Mouse (Mus musculus): ENCODE data around the gene Sox15.

Gene Sox15

DNA sequence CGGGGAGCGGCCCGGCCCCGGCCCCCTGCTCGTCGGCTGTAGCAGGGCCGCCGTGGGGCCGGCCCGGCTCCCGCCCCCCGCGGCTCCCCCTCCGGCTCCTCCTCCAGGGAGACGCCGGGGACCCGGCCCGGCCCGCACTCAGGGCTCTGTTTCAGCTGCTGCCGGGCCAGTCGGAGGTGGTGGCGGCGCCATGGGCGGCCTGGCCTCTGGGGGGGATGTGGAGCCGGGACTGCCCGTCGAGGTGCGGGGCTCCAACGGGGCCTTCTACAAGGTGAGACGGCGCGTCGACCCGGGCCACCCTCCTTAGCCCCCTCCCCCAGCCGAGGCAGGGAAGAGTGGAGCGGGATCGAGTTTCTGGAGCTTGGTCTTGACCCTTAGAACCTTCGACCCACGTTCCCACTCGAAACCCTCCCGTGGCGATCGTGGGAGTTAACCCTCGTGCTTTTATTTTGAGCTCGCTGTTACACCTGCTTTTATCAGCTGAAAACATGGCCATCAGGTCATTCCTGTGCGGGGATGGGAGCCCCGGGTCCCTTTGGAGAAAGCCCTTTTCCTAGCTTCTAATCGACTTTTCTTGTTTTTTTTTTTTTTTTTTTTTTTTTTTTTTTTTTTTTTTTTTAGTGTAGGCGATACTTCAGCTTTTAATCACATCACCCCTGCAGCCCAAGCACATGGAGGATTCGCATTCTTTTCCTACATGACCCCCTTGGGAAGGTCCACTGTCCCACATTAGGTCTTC is 21.8 kb upstream of the Sox15 start:
- in situ Hi-C loops (cut with MseI, MboI), result no loop called here

DNA sequence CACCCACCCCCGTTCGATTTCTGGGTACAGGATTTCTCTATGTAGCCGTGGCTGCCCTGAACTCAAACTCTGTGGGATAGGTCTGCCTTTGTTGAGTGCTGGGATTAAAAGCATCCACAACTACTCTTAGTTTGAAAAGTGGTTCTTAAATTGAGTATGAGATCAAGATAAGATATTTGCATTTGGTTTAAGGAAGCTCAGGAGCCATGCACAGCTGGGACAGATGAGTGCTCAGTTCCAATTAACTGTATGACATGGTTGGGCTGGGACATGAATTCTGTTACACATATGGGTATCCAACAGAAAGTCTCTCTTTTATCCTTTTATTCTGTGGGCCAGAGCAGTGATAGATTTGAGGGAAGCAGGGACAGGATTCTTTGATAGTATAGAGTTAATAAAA is 19.6 kb upstream of the Sox15 start:
- in situ Hi-C loops (cut with MseI, MboI), result no loop called here

- in situ Hi-C loops (cut with MseI, MboI), result no loop called here
Measured at GRCm38 (mm10) chr11:69645860-69646259, 9.3 kb upstream of the Sox15 start.

- in situ Hi-C loops (cut with MseI, MboI), result no loop called here
Measured at GRCm38 (mm10) chr11:69653399-69653798, 1.7 kb upstream of the Sox15 start.

DNA sequence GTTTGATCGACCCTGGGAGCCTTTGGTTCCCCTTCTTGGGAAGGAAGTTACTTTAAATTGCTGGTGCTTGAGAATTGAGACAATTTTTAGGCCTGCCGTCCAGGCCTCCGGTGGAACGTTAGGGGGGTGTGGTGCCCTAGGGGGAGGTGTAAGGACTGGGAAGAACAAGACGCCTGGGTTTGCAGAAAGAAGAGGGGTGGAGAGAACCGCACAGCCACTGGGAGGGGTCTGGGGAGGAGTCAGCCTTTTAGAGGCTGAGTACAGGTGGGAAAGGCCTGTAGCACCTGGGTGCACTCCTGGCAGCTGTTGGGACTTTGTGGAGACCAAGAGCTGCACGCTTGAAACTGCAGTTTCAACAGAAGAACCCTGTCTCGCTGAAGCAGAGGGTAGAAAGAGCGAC is 354 bp upstream of the Sox15 start:
- in situ Hi-C loops (cut with MseI, MboI), result no loop called here

DNA sequence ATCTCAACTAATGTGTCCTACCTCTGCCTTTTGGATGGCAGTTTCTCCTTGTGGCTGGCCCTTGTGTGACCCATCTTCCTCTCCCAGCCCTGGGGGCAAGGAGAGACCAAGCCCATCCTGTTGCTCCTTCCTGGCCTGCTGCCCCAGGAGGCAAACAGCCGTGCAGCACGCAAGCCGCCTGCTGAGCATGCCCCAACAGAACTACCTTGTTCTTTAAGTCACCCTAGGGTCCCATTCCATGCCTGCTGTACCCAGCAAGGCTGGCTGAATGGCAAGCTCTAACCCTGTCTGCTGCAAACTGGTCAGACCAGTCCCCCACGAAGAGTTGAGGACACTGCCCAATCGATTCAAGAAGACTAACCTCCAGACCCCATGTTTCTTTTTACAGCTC is 946 bp downstream of the Sox15 start:
- in situ Hi-C loops (cut with MseI, MboI), result no loop called here

- in situ Hi-C loops (cut with MseI, MboI), result no loop called here
Measured at GRCm38 (mm10) chr11:69656617-69657461, 1.7 kb downstream of the Sox15 start.

- in situ Hi-C loops (cut with MseI, MboI), result no loop called here
Measured at GRCm38 (mm10) chr11:69657462-69657881, 2.4 kb downstream of the Sox15 start.

DNA sequence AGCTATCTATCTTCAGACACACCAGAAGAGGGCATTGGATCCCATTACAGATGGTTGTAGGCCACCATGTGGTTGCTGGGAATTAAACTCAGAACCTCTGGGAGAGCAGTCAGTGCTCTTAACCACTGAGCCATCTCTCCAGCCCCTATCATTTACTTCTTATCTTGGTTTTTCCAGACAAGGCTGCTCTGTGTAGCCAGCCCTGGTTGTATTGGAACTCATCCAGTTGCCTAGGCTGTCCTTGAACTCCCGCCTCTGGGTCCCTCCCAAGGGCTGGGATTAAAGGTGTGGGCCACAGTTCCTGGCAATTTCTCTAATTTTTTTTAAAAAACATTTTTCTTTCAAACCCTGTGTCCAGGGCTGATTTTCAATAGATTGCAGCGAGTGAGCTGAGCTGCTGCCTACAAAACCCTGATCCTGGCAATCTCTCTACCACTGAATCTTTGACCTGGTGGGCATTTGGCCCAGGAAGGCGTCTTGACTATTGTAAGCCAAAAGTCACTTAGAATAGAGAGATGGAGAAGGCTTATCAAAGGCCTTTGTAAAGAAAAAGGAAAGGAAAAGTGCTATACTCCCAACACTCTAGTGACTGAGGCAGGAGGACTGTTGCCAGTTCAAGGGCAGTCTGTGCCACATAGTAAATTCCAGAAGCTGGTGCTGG is 6.2 kb downstream of the Sox15 start:
- in situ Hi-C loops (cut with MseI, MboI), result no loop called here

GRCm38 (mm10) chr11:69662213-69662966 is 7.3 kb downstream of the Sox15 start, which contains the start of gene Mpdu1:
Gene Mpdu1, minus strand, starts transcription at chr11:69662642.
- in situ Hi-C loops (cut with MseI, MboI), result no loop called here

GRCm38 (mm10) chr11:69662967-69663671 is 8.0 kb downstream of the Sox15 start:
- in situ Hi-C loops (cut with MseI, MboI), result no loop called here

DNA sequence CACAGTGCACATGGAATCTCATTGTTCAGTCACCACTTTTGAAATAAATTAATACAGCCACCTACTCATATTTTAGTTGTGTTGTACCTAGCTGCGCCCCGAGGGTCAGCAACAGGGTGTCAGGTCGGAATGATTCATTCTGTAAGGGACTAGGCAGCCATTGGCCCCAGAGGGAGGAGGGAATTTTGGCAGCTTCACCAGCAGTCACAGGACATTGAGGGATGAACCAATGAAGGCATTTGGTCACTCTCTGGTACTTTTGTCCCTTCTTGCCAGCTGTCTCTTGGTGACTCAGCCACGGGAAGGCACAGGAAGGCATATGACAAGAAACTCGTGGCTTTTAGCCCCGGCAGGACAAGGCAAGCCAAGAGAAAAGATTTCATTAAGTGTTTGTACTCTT is 8.7 kb downstream of the Sox15 start:
- in situ Hi-C loops (cut with MseI, MboI), result no loop called here

GRCm38 (mm10) chr11:69664841-69665240 is 9.7 kb downstream of the Sox15 start:
- in situ Hi-C loops (cut with MseI, MboI), result no loop called here

GRCm38 (mm10) chr11:69665457-69665960 is 10.4 kb downstream of the Sox15 start:
- in situ Hi-C loops (cut with MseI, MboI), result no loop called here

- in situ Hi-C loops (cut with MseI, MboI), result no loop called here
Measured at GRCm38 (mm10) chr11:69665961-69666664, 11.0 kb downstream of the Sox15 start, which contains the start of gene Cd68. Gene Cd68, minus strand, starts transcription at chr11:69666153.

DNA sequence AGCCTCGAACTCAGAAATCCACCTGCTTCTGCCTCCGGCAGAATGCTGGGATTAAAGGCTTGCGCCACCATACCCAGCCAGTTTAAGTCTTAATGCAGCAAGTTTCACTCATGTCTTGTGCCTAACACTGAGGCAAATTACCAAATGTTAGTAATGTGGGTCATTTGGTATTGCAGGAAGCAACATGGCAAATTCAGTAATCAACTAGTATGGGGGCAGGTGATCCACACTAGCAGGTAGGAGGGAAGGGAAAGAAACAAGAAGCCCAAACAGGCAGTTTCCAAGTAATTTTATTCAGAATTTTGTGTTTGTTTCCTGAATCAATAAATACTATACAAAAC is 11.5 kb downstream of the Sox15 start:
- in situ Hi-C loops (cut with MseI, MboI), result no loop called here

GRCm38 (mm10) chr11:69670786-69671725 is 15.9 kb downstream of the Sox15 start:
- in situ Hi-C loops (cut with MseI, MboI), result no loop called here

DNA sequence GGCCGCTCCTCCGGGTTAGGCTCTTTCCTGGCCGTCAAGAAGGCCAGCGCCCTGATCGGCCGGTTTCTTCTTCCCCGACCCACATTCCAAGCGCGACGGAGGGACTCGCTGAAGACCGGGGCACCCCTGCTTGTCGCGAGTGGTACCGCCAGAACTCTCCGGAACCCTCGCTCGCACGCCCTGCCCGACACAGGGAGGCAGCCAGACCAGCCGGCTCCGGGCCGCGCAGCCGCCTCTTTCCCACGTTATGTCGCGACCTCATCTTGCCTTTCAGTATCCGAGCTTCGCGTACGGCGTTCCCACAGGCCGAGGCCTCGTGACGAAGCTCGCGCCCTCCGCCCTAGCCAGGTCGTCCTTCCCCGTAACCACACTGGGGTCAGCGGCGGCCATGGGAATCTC is 16.6 kb downstream of the Sox15 start:
- in situ Hi-C loops (cut with MseI, MboI), result no loop called here

DNA sequence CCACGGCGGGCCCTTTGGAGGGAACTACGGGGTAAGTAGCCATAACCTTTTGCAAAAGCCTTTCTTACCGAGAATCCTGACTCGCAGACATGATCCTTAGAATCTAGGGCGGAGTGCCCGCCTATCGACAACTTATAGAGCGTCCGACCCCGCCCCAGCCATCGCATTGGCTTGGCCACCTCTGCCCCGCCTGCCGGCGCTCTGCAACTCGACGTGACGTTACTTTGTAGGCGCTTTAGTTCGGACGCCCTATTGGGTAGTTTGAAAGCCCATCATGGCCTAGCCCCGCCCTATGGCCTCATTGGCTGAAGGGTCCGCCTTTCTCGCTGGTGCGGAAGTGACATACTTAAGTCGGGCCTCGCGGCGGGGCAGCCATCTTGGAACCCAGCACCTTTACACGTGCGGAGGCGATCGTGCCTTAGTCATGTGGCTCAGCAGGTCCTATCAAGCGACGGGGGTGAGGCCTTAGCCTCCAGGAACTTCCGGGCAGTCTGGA is 17.1 kb downstream of the Sox15 start, which contains the start of gene Eif4a1:
Gene Eif4a1 (minus strand): TSS at position 213 of the 496 bp plus-strand sequence.
- in situ Hi-C loops (cut with MseI, MboI), result no loop called here

Data from mouse trophoblast stem cell (cell line).